Mouse (Mus musculus): Measurements from ENCODE around the gene Slx4. TPM values are rescaled to one million over a fixed set of nuclear protein-coding genes. Genes with fewer than 3 reads are reported as not detected.

Slx4 gene
- total and polyA plus RNA-seq, 3 experiments: 13.4 to 47.4 (median 30.4) TPM

DNA sequence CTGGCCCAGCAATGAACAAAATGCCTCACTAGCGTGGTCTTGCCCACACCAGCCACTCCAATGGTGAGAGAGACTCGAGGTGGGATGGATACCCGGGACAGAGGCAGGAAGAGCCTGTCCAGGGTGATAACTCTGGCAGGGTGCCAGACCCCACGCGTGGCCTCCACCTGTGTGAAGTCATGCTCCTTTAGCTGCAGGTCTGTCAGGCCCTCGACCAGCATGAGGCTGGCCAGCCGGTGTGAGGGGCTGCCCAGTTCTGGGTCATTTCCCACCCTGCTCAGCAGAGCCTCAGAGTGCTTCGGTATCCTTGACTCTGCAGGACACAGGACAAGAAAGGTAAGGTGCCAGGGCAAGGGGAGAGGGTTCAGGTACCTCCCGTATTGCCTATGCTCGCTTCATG lies 38.6 kb downstream of the Slx4 start:
- Histone ChIP-seq H3K4me1 (ENCODE audit: control insufficient read depth in 1 of 2, insufficient read depth in 2 of 2) (0 out of 4 replicates have a peak, but pooled peaks cover 0 to 2% of the 10 kb centered on the region in 2 experiments), H3K9me3 (replicated peaks; ENCODE audit: low read length) (no peaks in the 10 kb centered on the region), H3K9ac (ENCODE audit: insufficient read depth, low read depth) (no peak overlapping the region), H3K36me3 (replicated peaks in 1 of 2; ENCODE audit: control insufficient read depth in 1 of 2, insufficient read depth in 1 of 2, low read length in 1 of 2) (no peaks in the 10 kb centered on the region), H3K27me3 (replicated peaks) (peaks cover 2% of the 10 kb centered on the region), H3K4me2 (ENCODE audit: insufficient read depth, low read depth, poor library complexity, severe bottlenecking) (no peak overlapping the region), H3K4me3 (replicated peaks in 1 of 3; ENCODE audit: low read depth in 2 of 3, low read length in 2 of 3, poor library complexity in 1 of 3) (no peak overlapping the region), H3K79me2 (replicated peaks; ENCODE audit: control insufficient read depth, extremely low read depth, insufficient read depth, poor library complexity, severe bottlenecking) (no peaks in the 10 kb centered on the region), H3K27ac (ENCODE audit: insufficient read depth, low read depth) (no peak overlapping the region)
- DNase-seq (ENCODE audit: extremely low read depth): no peak
- in situ Hi-C loops (cut with MboI; ENCODE audit: low pct_ligation_motif_present, low pct_unique_long_range_greater_than_20kb, low sequenced_read_pairs) (no loop called here), dilution Hi-C loops (cut with MboI; ENCODE audit: extremely low pct_ligation_motif_present, extremely low pct_unique_long_range_greater_than_20kb, low sequenced_read_pairs) (no loop called here)
- no peak for TF ChIP-seq POLR2AphosphoS2 (IDR thresholded peaks at IDR 0.05; ENCODE audit: low read depth, low read length)
- TF ChIP-seq MYC (IDR thresholded peaks at IDR 0.05; ENCODE audit: low read depth, low read length): no peak
- no peak for TF ChIP-seq ZMIZ1 (IDR thresholded peaks at IDR 0.05; ENCODE audit: low read depth, low read length)
- no peak for TF ChIP-seq ZNF384 (IDR thresholded peaks at IDR 0.05; ENCODE audit: low read depth, low read length)
- TF ChIP-seq POLR2A (IDR thresholded peaks at IDR 0.05; ENCODE audit: low read depth, low read length): no peak
- TF ChIP-seq NRF1 (IDR thresholded peaks at IDR 0.05; ENCODE audit: low read depth, low read length): no peak
- TF ChIP-seq JUN (IDR thresholded peaks at IDR 0.05; ENCODE audit: insufficient read depth, low read depth, low read length): no peak
- no peak for TF ChIP-seq GABPA (IDR thresholded peaks at IDR 0.05; ENCODE audit: insufficient replicate concordance, low read depth, low read length)
- no peak for TF ChIP-seq MAX (IDR thresholded peaks at IDR 0.05; ENCODE audit: low read length)
- no peak for TF ChIP-seq CHD2 (IDR thresholded peaks at IDR 0.05; ENCODE audit: low read length)

DNA sequence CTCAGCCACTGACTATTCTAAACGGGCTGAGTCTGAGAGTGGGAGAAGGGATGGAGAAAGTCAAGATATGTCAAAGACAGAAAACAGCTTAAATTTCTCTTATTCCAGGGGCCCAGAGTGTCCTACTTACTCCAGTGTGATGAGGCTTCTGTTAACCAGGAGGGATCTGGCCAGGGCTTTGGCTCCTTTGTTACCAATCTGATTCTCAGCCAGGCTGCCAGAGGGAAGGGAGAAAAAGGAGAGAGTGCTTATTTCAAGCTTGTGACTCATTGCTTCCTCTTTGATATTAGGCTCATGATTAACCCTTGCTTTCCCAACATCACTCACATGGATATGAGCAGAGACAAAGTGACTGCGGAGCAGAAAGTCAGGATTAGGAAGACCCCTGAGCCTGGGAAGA lies 44.3 kb downstream of the Slx4 start:
- no peaks in the 10 kb centered on the region for H3K79me2 ChIP-seq (replicated peaks; ENCODE audit: control insufficient read depth, extremely low read depth, insufficient read depth, poor library complexity, severe bottlenecking)
- H3K4me2 ChIP-seq (ENCODE audit: insufficient read depth, low read depth, poor library complexity, severe bottlenecking): no peak overlapping the region
- H3K27me3 ChIP-seq (replicated peaks): peaks cover 2% of the 10 kb centered on the region
- in situ Hi-C loops (cut with MboI; ENCODE audit: low pct_ligation_motif_present, low pct_unique_long_range_greater_than_20kb, low sequenced_read_pairs) (no loop called here), dilution Hi-C loops (cut with MboI; ENCODE audit: extremely low pct_ligation_motif_present, extremely low pct_unique_long_range_greater_than_20kb, low sequenced_read_pairs) (no loop called here)
- H3K9ac ChIP-seq (ENCODE audit: insufficient read depth, low read depth): no peak overlapping the region
- H3K4me3 ChIP-seq (replicated peaks in 1 of 3; ENCODE audit: low read depth in 2 of 3, low read length in 2 of 3, poor library complexity in 1 of 3): no peak overlapping the region
- TF ChIP-seq USF1 (IDR thresholded peaks at IDR 0.05; ENCODE audit: low read depth, low read length) (no peak), ELF1 (IDR thresholded peaks at IDR 0.05; ENCODE audit: low read depth, low read length) (no peak), ZMIZ1 (IDR thresholded peaks at IDR 0.05; ENCODE audit: low read depth, low read length) (no peak), TBP (conservative IDR thresholded peaks at IDR 0.05; ENCODE audit: low read depth, low read length) (no peak), POLR2AphosphoS2 (IDR thresholded peaks at IDR 0.05; ENCODE audit: low read depth, low read length) (no peak), RAD21 (IDR thresholded peaks at IDR 0.05; ENCODE audit: low read depth, low read length) (no peak), BHLHE40 (IDR thresholded peaks at IDR 0.05; ENCODE audit: low read depth, low read length) (no peak), NELFE (IDR thresholded peaks at IDR 0.05; ENCODE audit: low read depth, low read length) (no peak), UBTF (IDR thresholded peaks at IDR 0.05; ENCODE audit: low read depth, low read length) (no peak), HCFC1 (IDR thresholded peaks at IDR 0.05; ENCODE audit: low read depth, low read length) (no peak), TCF12 (IDR thresholded peaks at IDR 0.05; ENCODE audit: low read depth, low read length) (no peak), PAX5 (IDR thresholded peaks at IDR 0.05; ENCODE audit: low read length) (no peak), GABPA (IDR thresholded peaks at IDR 0.05; ENCODE audit: insufficient replicate concordance, low read depth, low read length) (no peak), MAFK (IDR thresholded peaks at IDR 0.05; ENCODE audit: insufficient replicate concordance, low read length) (no peak), IRF4 (IDR thresholded peaks at IDR 0.05; ENCODE audit: low read depth, low read length) (no peak), ZKSCAN1 (IDR thresholded peaks at IDR 0.05; ENCODE audit: borderline replicate concordance, low read depth, low read length) (no peak), MAX (IDR thresholded peaks at IDR 0.05; ENCODE audit: low read length) (no peak), MYC (IDR thresholded peaks at IDR 0.05; ENCODE audit: low read depth, low read length) (no peak), NRF1 (IDR thresholded peaks at IDR 0.05; ENCODE audit: low read depth, low read length) (no peak), EP300 (IDR thresholded peaks at IDR 0.05; ENCODE audit: low read length) (no peak)
- no peaks in the 10 kb centered on the region for H3K36me3 ChIP-seq (replicated peaks in 1 of 2; ENCODE audit: control insufficient read depth in 1 of 2, insufficient read depth in 1 of 2, low read length in 1 of 2)
- H3K9me3 ChIP-seq (replicated peaks; ENCODE audit: low read length): no peaks in the 10 kb centered on the region
- H3K4me1 ChIP-seq (ENCODE audit: control insufficient read depth in 1 of 2, insufficient read depth in 2 of 2): peaks cover 0 to 3% of the 10 kb centered on the region in 2 experiments; a peak in 1 of 4 replicates
- no peak for DNase-seq (ENCODE audit: extremely low read depth)
- no peak overlapping the region for H3K27ac ChIP-seq (ENCODE audit: insufficient read depth, low read depth)

Data from CH12.LX (cell line).